Mouse (Mus musculus) B cell, adult 67 days (primary cell): ENCODE results near the gene Wwox. TPM values are rescaled to one million over a fixed set of nuclear protein-coding genes. Genes with fewer than 3 reads are reported as not detected.

Experiments used
- total RNA-seq, 2 experiments: library from RNA; stranded (reverse); gene quantifications; 4 replicates each; pipeline ENCODE4 v1.2.4; 2023

Gene Wwox
- 10 to 100 TPM; 18.2 to 22.8 TPM for total RNA-seq

GRCm38 (mm10) chr8:114439334-114440204, at the start of gene Wwox:
TSS of gene Wwox (plus strand) at chr8:114439655.

GRCm38 (mm10) chr8:114417786-114418185, 21.7 kb upstream of the Wwox start, which contains the start of gene Clec3a:
TSS of gene Clec3a (plus strand) at chr8:114418086.

Other genes starting within 250 kb of the Wwox start
- gene Vat1l, start 234.0 kb upstream of the Wwox start, total RNA-seq = not detected
- gene Clec3a, start 21.6 kb upstream of the Wwox start, total RNA-seq = not detected